Mouse (Mus musculus) lung, embryonic 16.5 days (tissue): ENCODE measurements around the gene Esyt3. TPM values are rescaled to one million over a fixed set of nuclear protein-coding genes. Genes with fewer than 3 reads are reported as not detected.

Experiments used
- ATAC-seq: fragments of 200-750 bp; cut with Nextera tagmentation; 2 replicates; pipeline ENCODE4 v1.8.0; 2017; ENCODE audit warnings: low read depth, mild to moderate bottlenecking, moderate library complexity
- H3K27ac ChIP-seq: fragments of 300-500 bp; sonication (generic); 2 replicates; pipeline ENCODE4 v1.5.1; 2014; ENCODE audit warnings: mild to moderate bottlenecking, control low read depth, low read length
- H3K27me3 ChIP-seq: fragments of 300-500 bp; sonication (generic); 2 replicates; pipeline ENCODE4 v1.6.1; 2014; ENCODE audit warnings: low read depth, low read length, mixed read lengths; ENCODE audit not compliant: control insufficient read depth, insufficient read depth
- H3K36me3 ChIP-seq: fragments of 300-500 bp; sonication (generic); 2 replicates; pipeline ENCODE4 v1.6.1; 2014; ENCODE audit warnings: low read length; ENCODE audit not compliant: control insufficient read depth, insufficient read depth
- H3K4me1 ChIP-seq: fragments of 300-500 bp; sonication (generic); replicated peaks from 2 replicates; pipeline ENCODE4 v1.6.1; 2014; ENCODE audit warnings: low read length, mixed read lengths; ENCODE audit not compliant: control insufficient read depth, insufficient read depth
- H3K4me2 ChIP-seq: fragments of 300-500 bp; sonication (generic); 2 replicates; pipeline ENCODE4 v1.6.1; 2014; ENCODE audit warnings: low read depth, low read length, control low read depth
- H3K4me3 ChIP-seq: fragments of 300-500 bp; sonication (generic); 2 replicates; pipeline ENCODE4 v1.5.1; 2014; ENCODE audit warnings: mild to moderate bottlenecking, low read length, control low read depth
- H3K9ac ChIP-seq: fragments of 300-500 bp; sonication (generic); 2 replicates; pipeline ENCODE4 v1.6.1; 2014; ENCODE audit warnings: low read length, control low read depth
- H3K9me3 ChIP-seq: fragments of 300-500 bp; sonication (generic); 2 replicates; pipeline ENCODE4 v1.6.1; 2016; ENCODE audit warnings: low read length; ENCODE audit not compliant: control insufficient read depth
- WGBS: fragments of 180-500 bp; shearing (Covaris S2); extraction: QIAGEN DNeasy Blood & Tissue Kit; methylation state at CpG from one replicate; pipeline ENCODE4 v1.1.7; 2014; 5-methylcytosine and 5-hydroxymethylcytosine counted together
- polyA plus RNA-seq: library from polyadenylated mRNA; unstranded; fragments of >200 nt; fragmentation: Nextera tagmentation; extraction: Ambion mirVana; gene quantifications from 2 replicates; pipeline ENCODE4 v1.2.1, GENCODE M21; 2015

Gene Esyt3
- polyA plus RNA-seq, 1 experiment from 2014 or later: 0.65 TPM

DNA sequence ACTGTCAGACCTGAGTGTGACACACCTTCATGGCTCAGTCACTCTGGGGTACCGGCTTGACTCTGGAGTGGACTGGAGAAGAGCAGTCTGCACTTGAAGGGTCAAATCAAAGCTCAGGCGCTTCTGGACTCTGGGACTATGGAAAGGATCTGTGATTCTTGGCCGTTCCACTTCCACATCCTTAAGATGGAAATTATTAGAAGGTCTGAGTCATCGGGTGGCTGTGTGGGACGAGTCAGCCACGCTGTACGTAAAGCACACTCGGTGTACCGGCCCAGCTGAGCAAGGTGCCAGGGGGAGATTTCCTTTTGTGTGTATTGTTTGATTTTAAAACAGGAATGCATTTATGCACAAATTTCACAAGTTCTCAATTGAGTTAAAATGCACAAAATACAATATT is 3.6 kb upstream of the Esyt3 start:
- Histone ChIP-seq H3K36me3 (no peaks in the 10 kb centered on the region), H3K27ac (no peak overlapping the region), H3K27me3 (peaks cover 22% of the 10 kb centered on the region), H3K4me2 (no peak overlapping the region), H3K9ac (no peak overlapping the region), H3K4me1 (peaks cover 13% of the 10 kb centered on the region), H3K4me3 (no peak overlapping the region), H3K9me3 (no peaks in the 10 kb centered on the region)
- ATAC-seq: no peak
- 80% methylated on average over 9 of the region's 9 CpGs for WGBS

DNA sequence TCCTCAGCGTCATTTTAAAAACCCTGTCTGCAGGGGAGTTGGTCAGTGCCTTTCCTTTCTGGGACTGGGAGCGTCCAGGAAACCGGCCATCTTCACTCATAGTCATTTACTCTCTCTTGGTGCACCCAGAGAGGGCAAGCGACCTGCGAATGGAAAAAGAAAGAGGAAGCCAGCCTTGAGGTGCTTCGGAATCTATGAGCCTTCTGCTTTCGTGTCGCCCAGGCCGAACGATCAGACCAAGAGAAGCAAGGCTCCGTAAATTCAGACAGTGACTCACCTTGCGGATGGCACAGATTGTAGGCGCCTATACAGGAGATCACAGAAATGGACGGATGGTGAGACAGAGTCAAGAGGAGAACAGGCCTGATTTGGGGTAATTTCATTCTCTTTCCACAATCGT is 655 bp upstream of the Esyt3 start:
- H3K9me3 ChIP-seq: no peaks in the 10 kb centered on the region
- no peak overlapping the region for H3K9ac ChIP-seq
- H3K4me3 ChIP-seq: no peak overlapping the region
- ATAC-seq: no peak
- H3K4me2 ChIP-seq: no peak overlapping the region
- H3K27me3 ChIP-seq: peaks cover 33% of the 10 kb centered on the region
- H3K27ac ChIP-seq: no peak overlapping the region
- WGBS: 85% methylated on average over 15 of the region's 15 CpGs
- H3K36me3 ChIP-seq: no peaks in the 10 kb centered on the region
- H3K4me1 ChIP-seq: peaks cover 13% of the 10 kb centered on the region

DNA sequence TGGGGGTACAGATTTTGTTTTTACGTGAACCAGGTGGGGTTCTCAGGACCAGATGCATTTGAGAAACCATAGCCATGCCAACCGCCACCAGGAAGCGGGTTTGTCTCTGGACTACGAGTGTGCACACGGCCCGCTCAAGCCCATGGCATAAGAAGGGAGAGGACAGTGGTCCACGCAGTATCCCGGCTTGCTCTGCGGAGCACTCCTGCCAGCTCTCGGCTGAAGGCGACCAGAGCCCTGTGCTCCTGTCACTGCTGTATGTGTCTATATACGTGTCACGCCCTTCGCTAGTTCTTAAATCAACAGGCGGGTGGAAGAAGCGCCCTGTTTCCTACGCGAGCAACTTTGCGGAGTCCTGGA is 816 bp downstream of the Esyt3 start:
- H3K9me3 ChIP-seq: no peaks in the 10 kb centered on the region
- H3K4me2 ChIP-seq: peak overlapping the region; percentile 86
- 3% methylated on average over 19 of the region's 19 CpGs for WGBS
- peak; percentile 37; the same call in 1 of the 2 replicates for ATAC-seq
- no peak overlapping the region for H3K27ac ChIP-seq
- H3K27me3 ChIP-seq: peaks cover 33% of the 10 kb centered on the region
- peaks cover 13% of the 10 kb centered on the region for H3K4me1 ChIP-seq
- peak overlapping the region; percentile 51 for H3K4me3 ChIP-seq
- no peaks in the 10 kb centered on the region for H3K36me3 ChIP-seq
- peak overlapping the region; percentile 56 for H3K9ac ChIP-seq

DNA sequence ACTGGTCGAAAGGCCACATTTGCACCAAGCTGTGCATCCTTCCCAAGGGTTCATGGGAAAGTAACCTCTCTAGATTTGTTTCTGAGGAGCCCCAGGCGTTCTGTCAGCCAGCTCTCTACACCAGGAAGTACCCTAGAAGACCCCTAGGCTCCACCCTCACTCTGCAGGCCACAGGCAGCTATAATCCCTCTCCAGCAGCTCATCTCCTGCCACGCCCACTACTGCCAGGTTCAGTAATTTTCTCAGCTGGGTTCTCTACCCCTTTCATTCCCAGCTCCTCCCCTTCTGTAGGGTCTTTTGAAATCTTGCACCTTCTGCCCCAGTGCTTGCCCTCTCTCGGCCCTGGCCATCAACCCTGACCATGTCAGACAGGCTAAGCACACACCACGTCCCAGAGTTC is 2.4 kb downstream of the Esyt3 start:
- Histone ChIP-seq H3K4me3 (no peak overlapping the region), H3K4me2 (no peak overlapping the region), H3K27me3 (peaks cover 33% of the 10 kb centered on the region), H3K4me1 (peaks cover 13% of the 10 kb centered on the region), H3K9ac (no peak overlapping the region), H3K9me3 (no peaks in the 10 kb centered on the region), H3K36me3 (no peaks in the 10 kb centered on the region), H3K27ac (no peak overlapping the region)
- ATAC-seq: no peak
- 34% methylated on average over 5 of the region's 5 CpGs for WGBS

DNA sequence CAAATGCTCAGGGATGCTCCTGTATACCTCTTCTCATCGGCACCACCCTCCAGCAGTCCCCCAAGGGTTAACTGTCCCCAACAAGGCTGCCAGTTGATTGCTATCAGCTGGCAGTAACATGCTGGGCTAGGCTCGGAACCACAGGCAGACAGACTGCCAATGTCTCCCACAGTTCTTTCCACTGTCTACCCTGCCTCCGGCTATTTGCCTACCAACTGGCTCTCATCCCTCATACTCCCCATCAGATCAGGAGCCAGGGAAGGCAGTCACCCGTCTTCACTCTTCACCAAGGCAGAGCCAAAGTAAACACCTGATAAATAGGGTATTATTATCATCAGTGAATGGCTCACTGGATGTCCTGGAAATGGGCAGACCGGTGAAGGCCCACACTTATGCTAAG is 3.6 kb downstream of the Esyt3 start:
- Histone ChIP-seq H3K36me3 (no peaks in the 10 kb centered on the region), H3K4me3 (no peak overlapping the region), H3K9ac (no peak overlapping the region), H3K4me1 (peaks cover 13% of the 10 kb centered on the region), H3K4me2 (no peak overlapping the region), H3K27me3 (peaks cover 31% of the 10 kb centered on the region), H3K27ac (no peak overlapping the region), H3K9me3 (no peaks in the 10 kb centered on the region)
- ATAC-seq: no peak
- 40% methylated on average over 5 of the region's 5 CpGs for WGBS

DNA sequence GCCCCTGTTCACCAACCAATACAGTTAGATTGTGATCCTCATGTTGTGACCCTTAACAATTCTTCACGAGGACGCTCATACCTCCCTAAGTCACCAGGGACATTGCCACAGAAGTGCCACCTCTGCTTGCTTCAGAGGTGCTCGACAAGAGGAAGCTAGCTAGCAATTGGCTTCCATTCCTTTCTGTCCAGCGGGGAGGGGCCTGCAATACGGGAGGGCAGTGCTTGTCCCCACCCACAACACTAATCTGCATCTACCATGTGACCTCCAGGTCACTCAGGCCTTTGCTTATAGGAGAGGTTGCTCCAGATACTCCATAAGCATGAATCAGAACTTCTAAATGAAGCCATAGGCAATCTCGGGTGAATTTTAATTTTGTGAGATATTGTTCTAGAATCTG is 5.0 kb downstream of the Esyt3 start:
- Histone ChIP-seq H3K4me2 (no peak overlapping the region), H3K9ac (no peak overlapping the region), H3K4me1 (peaks cover 13% of the 10 kb centered on the region), H3K36me3 (no peaks in the 10 kb centered on the region), H3K9me3 (no peaks in the 10 kb centered on the region), H3K27ac (no peak overlapping the region), H3K27me3 (peaks cover 25% of the 10 kb centered on the region), H3K4me3 (no peak overlapping the region)
- WGBS: 60% methylated on average over 6 of the region's 6 CpGs
- no peak for ATAC-seq

DNA sequence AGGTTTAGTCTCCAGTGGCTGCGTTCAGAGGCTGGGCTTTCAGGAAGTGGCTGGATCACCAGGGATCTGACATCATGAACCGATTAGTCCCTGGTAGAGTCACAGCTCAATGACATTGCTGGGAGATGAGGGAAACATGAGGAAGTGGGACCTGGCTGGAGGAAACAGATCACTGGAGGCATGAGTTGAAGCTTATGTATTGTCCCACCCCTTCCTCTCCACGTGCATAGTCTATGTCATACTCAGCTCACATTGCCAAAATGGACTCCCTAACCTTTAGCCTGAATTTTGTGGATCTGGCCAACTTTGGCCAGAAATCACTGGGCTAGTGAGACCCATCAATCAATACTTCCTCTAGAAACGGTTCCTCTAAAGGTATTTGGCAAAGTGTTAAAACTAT is 5.4 kb downstream of the Esyt3 start:
- H3K9me3 ChIP-seq: no peaks in the 10 kb centered on the region
- 53% methylated on average over 4 of the region's 4 CpGs for WGBS
- H3K27ac ChIP-seq: no peak overlapping the region
- no peak overlapping the region for H3K4me2 ChIP-seq
- peaks cover 9% of the 10 kb centered on the region for H3K4me1 ChIP-seq
- ATAC-seq: no peak
- H3K4me3 ChIP-seq: no peak overlapping the region
- no peak overlapping the region for H3K9ac ChIP-seq
- peaks cover 21% of the 10 kb centered on the region for H3K27me3 ChIP-seq
- H3K36me3 ChIP-seq: no peaks in the 10 kb centered on the region

DNA sequence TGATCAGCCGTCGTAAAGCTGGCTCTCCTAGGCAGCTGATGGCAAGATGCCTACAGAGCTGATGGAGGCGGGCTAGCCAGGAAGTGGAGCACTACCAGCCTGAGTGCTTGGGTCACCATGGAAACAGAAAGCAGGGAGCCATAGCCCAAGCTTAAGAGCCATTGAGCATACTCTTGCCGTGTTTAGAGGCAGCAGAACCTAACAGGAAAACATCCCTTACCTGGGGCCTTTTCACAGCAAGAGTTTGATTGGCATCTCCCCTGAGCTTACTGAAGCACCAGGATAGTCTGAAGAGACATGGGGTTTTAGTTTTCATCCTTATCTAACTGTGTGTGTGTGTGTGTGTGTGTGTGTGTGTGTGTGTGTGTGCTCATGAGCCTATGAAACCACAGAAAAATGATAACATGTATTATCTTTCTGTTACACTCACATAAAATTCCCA is 13.0 kb downstream of the Esyt3 start:
- no peaks in the 10 kb centered on the region for H3K9me3 ChIP-seq
- H3K4me1 ChIP-seq: no peaks in the 10 kb centered on the region
- H3K4me3 ChIP-seq: no peak overlapping the region
- H3K27me3 ChIP-seq: no peaks in the 10 kb centered on the region
- peak; percentile 61; the same call in 1 of the 2 replicates for ATAC-seq
- H3K9ac ChIP-seq: no peak overlapping the region
- WGBS: 28% methylated on average over 4 of the region's 4 CpGs
- H3K27ac ChIP-seq: no peak overlapping the region
- no peak overlapping the region for H3K4me2 ChIP-seq
- no peaks in the 10 kb centered on the region for H3K36me3 ChIP-seq

DNA sequence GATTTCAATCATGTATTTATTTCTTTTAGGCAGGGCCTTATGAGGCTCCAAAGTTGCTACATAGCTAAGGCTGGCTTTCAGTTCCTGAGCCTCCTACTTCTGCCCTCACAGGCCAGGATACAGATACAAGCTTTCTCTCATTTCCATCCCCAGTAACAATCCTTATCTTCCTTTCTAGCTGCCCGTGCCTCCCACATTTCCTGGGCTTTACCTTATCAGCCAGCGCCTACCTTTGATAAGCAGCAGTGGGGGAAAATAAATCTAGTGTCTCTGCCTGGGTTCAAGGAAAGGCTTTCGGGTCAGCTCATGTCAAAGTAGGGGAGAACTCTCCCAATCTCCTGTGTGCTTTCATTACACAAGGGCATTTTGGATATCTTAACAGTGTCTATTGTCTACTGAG is 16.8 kb downstream of the Esyt3 start:
- Histone ChIP-seq H3K4me3 (no peak overlapping the region), H3K4me2 (no peak overlapping the region), H3K9ac (no peak overlapping the region), H3K4me1 (no peaks in the 10 kb centered on the region), H3K27ac (no peak overlapping the region), H3K27me3 (no peaks in the 10 kb centered on the region), H3K9me3 (no peaks in the 10 kb centered on the region), H3K36me3 (no peaks in the 10 kb centered on the region)
- ATAC-seq: no peak
- WGBS: 15% methylated on average over 3 of the region's 3 CpGs

DNA sequence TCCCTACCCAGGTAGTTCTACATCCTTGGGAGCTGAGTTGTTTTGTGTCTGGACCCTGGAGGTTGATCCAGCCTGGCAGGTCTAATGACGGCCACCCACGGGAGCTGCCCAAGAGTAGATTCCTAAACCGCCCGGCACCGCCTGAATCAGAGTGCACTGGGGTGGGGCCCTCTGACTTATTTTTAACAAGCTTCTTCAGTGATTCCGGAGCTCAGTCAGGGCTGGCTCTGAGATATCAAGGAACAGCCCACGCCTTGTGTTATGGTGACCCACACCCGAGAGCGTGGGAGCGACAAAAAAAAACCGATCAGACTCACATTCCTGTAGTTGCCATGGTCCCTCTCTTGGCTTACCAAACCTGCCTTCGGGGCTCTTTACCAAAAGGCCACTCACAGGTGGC is 18.2 kb downstream of the Esyt3 start:
- 69% methylated on average over 12 of the region's 12 CpGs for WGBS
- H3K36me3 ChIP-seq: no peaks in the 10 kb centered on the region
- H3K4me3 ChIP-seq: no peak overlapping the region

More for the DNA sequence above, 18.2 kb downstream of the Esyt3 start:
- Histone ChIP-seq H3K9me3 (no peaks in the 10 kb centered on the region), H3K4me2 (no peak overlapping the region), H3K27ac (no peak overlapping the region), H3K4me1 (no peaks in the 10 kb centered on the region), H3K27me3 (no peaks in the 10 kb centered on the region), H3K9ac (no peak overlapping the region)
- ATAC-seq: no peak
